Mouse (Mus musculus): Measurements from ENCODE around the gene Slc27a1.
A peak's percentile ranks its signal among the peaks of the same experiment; 100 is the strongest.

The Slc27a1 gene

DNA sequence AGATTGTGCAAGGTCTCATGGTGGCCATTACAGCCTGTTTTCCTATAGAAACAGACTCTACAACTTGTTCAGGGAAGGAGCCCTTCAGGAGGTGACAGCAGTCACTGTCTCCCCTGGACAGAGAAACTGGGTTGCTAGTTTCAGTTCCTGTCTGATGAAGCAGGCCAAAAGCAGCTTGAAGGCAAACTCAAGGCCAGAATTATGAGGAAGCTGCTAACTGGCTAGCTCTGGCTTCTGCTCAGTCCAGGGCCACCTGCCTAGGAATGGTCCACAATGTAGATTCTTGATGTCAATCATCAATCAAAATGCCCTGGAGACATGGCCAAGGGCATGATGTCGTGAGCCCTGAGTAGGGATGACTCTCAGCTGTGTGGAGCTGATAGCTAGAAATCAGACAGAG, 56.4 kb downstream of the Slc27a1 start:
- no peak for DNase-seq (ENCODE audit: low spot score)

- no peak for DNase-seq (ENCODE audit: low spot score)
Observed at GRCm38 (mm10) chr8:71626753-71627152, 58.1 kb downstream of the Slc27a1 start.

- DNase-seq (ENCODE audit: low spot score), result no peak
Observed at GRCm38 (mm10) chr8:71627265-71628099, 58.8 kb downstream of the Slc27a1 start.

- DNase-seq (ENCODE audit: low spot score), result no peak
Observed at GRCm38 (mm10) chr8:71628396-71629095, 59.9 kb downstream of the Slc27a1 start.

GRCm38 (mm10) chr8:71629096-71629697, 60.5 kb downstream of the Slc27a1 start:
- peak; percentile 84 for DNase-seq (ENCODE audit: low spot score)

GRCm38 (mm10) chr8:71629781-71630212, 61.1 kb downstream of the Slc27a1 start:
- DNase-seq (ENCODE audit: low spot score), result peak; percentile 45

DNA sequence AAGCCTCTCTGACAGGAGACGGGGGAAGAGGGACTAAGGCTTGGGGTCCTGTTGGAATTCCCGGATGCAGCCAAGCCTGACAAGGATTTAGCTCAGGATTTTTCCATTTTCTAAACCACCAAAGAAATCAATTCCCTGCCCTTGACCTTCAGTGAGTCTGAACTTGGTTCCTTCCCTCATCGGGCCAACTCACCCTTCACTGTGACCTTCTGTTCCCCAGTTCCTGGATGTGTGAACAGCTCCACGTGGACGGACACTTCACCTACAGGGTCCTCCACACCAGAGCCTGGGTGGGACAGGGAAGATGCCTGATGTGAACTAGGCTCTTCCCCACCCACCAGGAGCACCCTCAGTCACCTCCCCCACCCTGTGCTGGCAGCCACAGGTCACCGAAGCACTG, 62.1 kb downstream of the Slc27a1 start:
- no peak for DNase-seq (ENCODE audit: low spot score)

- no peak for DNase-seq (ENCODE audit: low spot score)
Observed at GRCm38 (mm10) chr8:71631897-71632296, 63.2 kb downstream of the Slc27a1 start.

DNA sequence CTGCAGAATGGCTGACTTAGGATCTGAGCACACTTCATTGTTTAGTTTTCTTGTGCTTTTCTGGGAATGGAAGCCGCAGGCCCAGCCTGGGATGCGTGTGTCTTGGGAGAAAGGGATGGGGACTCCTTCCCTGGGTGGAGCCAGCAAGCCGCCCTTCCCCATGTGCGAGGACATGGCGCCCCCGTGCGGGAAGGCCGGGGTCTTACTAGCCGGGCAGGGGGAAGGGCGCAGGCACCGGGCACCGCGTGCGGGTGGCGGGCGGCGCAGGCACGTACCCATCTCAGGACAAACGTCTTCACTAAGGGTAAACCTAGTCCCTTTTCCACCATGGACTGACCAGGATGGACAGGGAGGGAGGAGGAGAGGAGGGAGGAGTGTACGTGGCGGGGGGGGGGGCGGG, 64.5 kb downstream of the Slc27a1 start:
- no peak for DNase-seq (ENCODE audit: low spot score)

DNA sequence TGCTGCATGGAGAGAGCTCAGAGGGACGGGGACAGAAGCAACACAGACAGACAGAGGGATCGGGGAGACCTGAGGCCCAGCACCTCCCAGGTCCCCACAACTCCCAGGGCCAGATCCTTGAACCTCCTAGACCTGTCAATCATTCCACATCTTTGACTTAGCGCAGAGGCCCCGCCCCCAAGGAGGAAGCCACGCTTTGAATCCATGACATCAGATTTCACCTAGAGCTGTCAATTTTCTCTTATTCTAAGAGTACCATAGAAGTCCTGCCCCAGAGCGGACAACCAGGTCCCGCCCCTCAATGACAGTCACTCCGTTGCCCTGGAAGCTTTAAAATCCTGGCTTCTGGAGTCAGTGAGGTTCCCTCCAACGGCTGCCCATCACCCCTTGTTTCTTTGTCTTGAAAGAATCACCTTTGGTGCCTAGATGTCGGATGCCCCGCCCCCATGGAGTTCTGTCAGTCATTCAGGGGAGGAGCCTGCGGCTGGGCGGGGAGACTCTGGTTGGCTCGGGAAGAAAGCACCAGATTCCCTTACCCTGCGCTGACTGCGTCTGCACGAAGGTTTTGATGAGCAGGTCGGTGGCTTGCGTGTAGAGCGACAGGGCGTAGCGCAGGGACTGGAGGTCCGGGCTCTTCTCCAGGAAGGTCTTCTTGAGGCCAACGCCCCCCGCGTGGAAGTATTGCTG, 65.4 kb downstream of the Slc27a1 start:
- DNase-seq (ENCODE audit: low spot score), result peak; percentile 59

Measured in c-Kit-positive CD71-positive TER-119-positive erythroid progenitor cells, embryonic 14.5 days (primary cell).